Comparison of ENCODE assay signal across 12 mouse cellular contexts in the genomic region with DNA sequence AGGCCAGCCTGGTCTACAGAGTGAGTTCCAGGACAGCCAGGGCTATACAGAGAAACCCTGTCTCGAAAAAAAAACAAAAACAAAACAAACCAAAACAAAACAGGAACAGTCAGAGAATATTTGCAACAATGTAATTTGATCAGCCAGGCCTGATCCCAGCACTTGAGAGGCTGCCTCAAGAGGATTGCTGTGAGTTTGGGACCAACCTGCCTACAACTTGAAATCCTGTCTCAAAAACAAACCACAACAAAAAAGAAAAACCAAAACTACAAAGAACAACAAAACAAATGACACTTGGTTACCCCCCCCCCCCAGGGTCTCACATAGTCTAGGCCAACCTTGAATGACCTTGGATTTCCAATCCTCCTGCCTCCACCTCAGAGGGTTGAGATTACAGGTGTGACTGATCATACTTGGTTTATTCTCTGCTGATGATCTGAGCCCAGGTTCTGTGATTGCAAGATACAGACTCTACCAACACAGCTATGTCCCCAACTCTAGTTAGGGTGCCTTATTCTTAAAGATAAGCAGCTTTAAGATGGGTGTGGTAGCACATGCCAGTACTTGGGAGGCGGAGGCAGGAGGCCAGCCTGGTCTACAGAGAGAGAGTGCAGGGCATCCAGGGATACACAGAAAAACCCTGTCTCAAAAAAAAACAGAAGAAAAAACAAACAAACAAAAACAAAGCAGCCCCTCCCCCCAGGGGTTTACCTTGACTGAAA. TPM values are rescaled to one million over a fixed set of nuclear protein-coding genes. Genes with fewer than 3 reads are reported as not detected.
DNase-seq lines count a peak whose midpoint lies in the region; ATAC-seq and TF ChIP-seq lines count a peak whose summit lies in the region.
"Had no signal": no experiment of that assay in that cellular context is flagged by ENCODE, and none has a peak within 500 bp of the region (broad histone marks: within the 10 kb centered on the region; RNA-seq: fewer than 3 reads in every experiment).

No protein-coding gene starts in this region.

- DNase-seq in heart, embryonic 10.5 days (ENCODE audit: low spot score), result no peak
- DNase-seq in A20 (ENCODE audit: low read depth, low spot score), result peak; percentile 45
- DNase-seq in right cerebral cortex, postnatal 36 days (ENCODE audit: low spot score in 2 of 2), result no peak
- no peak for DNase-seq in adrenal gland, postnatal 36 days
- no peak for DNase-seq in MN1 (ENCODE audit: low spot score)
- DNase-seq: cerebellum, adult 11 months; right cerebral cortex, postnatal 4 days had no signal

- H3K36me3 ChIP-seq in heart, embryonic 16.5 days (ENCODE audit: control insufficient read depth, insufficient read depth), result no peaks in the 10 kb centered on the region
- no peaks in the 10 kb centered on the region for H3K36me3 ChIP-seq in heart, embryonic 10.5 days
- no peaks in the 10 kb centered on the region for H3K36me3 ChIP-seq in liver, embryonic 15.5 days (replicated peaks)
- H3K36me3 ChIP-seq: limb, embryonic 13.5 days had no signal

- TF ChIP-seq CTCF in bone marrow macrophage, adult 2 months (IDR thresholded peaks at IDR 0.05; ENCODE audit: low read depth, low read length), result no peak

- no peak for ATAC-seq in heart, embryonic 16.5 days (replicated peaks; ENCODE audit: extremely low read depth, insufficient read depth, low FRiP score)
- peak; percentile 45 for ATAC-seq in liver, embryonic 15.5 days (ENCODE audit: insufficient read depth)
- ATAC-seq: forebrain, embryonic 16.5 days had no signal

- no peak overlapping the region for H3K4me2 ChIP-seq in heart, embryonic 16.5 days (ENCODE audit: low read depth, low read length)
- no peak overlapping the region for H3K4me2 ChIP-seq in liver, embryonic 15.5 days
- H3K4me2 ChIP-seq: limb, embryonic 13.5 days had no signal

- WGBS in heart, embryonic 16.5 days, result 80% methylated on average over 2 of the region's 2 CpGs
- WGBS in heart, embryonic 10.5 days, result 66% methylated on average over 2 of the region's 2 CpGs
- WGBS in liver, embryonic 15.5 days (ENCODE audit: insufficient replicate concordance), result 22% methylated on average over 2 of the region's 2 CpGs

- H3K9ac ChIP-seq in heart, embryonic 16.5 days (ENCODE audit: low read length), result no peak overlapping the region
- no peak overlapping the region for H3K9ac ChIP-seq in liver, embryonic 15.5 days
- H3K9ac ChIP-seq: limb, embryonic 13.5 days had no signal

- H3K27ac ChIP-seq in heart, embryonic 16.5 days (ENCODE audit: low read length), result peak overlapping the region; percentile 74
- H3K27ac ChIP-seq in heart, embryonic 10.5 days, result no peak overlapping the region
- peak overlapping the region; percentile 33 for H3K27ac ChIP-seq in bone marrow macrophage, adult 2 months (ENCODE audit: insufficient read depth, low read depth, low read length)
- H3K27ac ChIP-seq in liver, embryonic 15.5 days (replicated peaks), result no peak overlapping the region
- H3K27ac ChIP-seq: limb, embryonic 13.5 days had no signal

- no peak for TF ChIP-seq POLR2A in bone marrow macrophage, adult 2 months (IDR thresholded peaks at IDR 0.05; ENCODE audit: borderline replicate concordance, low read depth, low read length)

- H3K4me3 ChIP-seq in heart, embryonic 16.5 days (ENCODE audit: low read length), result no peak overlapping the region
- H3K4me3 ChIP-seq in heart, embryonic 10.5 days, result no peak overlapping the region
- no peak overlapping the region for H3K4me3 ChIP-seq in bone marrow macrophage, adult 2 months (ENCODE audit: insufficient read depth, low read length)
- H3K4me3 ChIP-seq in liver, embryonic 15.5 days (replicated peaks), result no peak overlapping the region
- H3K4me3 ChIP-seq: limb, embryonic 13.5 days had no signal

- peaks cover 7% of the 10 kb centered on the region for H3K4me1 ChIP-seq in heart, embryonic 16.5 days (ENCODE audit: control insufficient read depth, insufficient read depth, low read length)
- H3K4me1 ChIP-seq in heart, embryonic 10.5 days, result peaks cover 15% of the 10 kb centered on the region
- peaks cover 15% of the 10 kb centered on the region for H3K4me1 ChIP-seq in bone marrow macrophage, adult 2 months (ENCODE audit: control insufficient read depth, insufficient read depth, low read length)
- H3K4me1 ChIP-seq in liver, embryonic 15.5 days (replicated peaks), result peaks cover 39% of the 10 kb centered on the region

- H3K9me3 ChIP-seq in heart, embryonic 16.5 days (replicated peaks; ENCODE audit: control insufficient read depth, low read length), result no peaks in the 10 kb centered on the region
- H3K9me3 ChIP-seq in heart, embryonic 10.5 days, result no peaks in the 10 kb centered on the region
- no peaks in the 10 kb centered on the region for H3K9me3 ChIP-seq in liver, embryonic 15.5 days (replicated peaks)
- H3K9me3 ChIP-seq: limb, embryonic 13.5 days had no signal

- no peaks in the 10 kb centered on the region for H3K27me3 ChIP-seq in heart, embryonic 16.5 days (ENCODE audit: control insufficient read depth, insufficient read depth, low read length)
- H3K27me3 ChIP-seq in heart, embryonic 10.5 days (ENCODE audit: insufficient read depth, poor library complexity, severe bottlenecking), result peaks cover 5% of the 10 kb centered on the region; the same call in 1 of the 2 replicates
- peaks cover 11% of the 10 kb centered on the region; the same call in 1 of the 2 replicates for H3K27me3 ChIP-seq in liver, embryonic 15.5 days

RNA-seq across cellular contexts. Expression of a gene that starts 18.5 kb away (rescaled TPM):
- 69.5 and 92.6 TPM in 2 replicates for polyA plus RNA-seq in heart, embryonic 16.5 days (2015; fragmentation: Nextera tagmentation; extraction: Ambion mirVana)
- polyA plus RNA-seq in heart, embryonic 10.5 days (2016; fragmentation: Nextera tagmentation; extraction: Ambion mirVana), result 126 and 128 TPM in 2 replicates
- 52.1 and 54.3 TPM in 2 replicates for polyA plus RNA-seq in bone marrow macrophage, adult 2 months (2012; ENCODE audit: insufficient read depth, insufficient read length, missing spikeins)
- 250 and 253 TPM in 2 replicates for polyA plus RNA-seq in liver, embryonic 15.5 days (2015; fragmentation: Nextera tagmentation; extraction: Ambion mirVana)
- total RNA-seq in adrenal gland, postnatal 36 days (2021), result 10 to 100 TPM; 20.5 to 22.7 TPM

Comparison
In these comparisons a context has a peak if more than half of its experiments do, and no peak if none do; other contexts are left out.
1. H3K27ac ChIP-seq: peak in heart, embryonic 16.5 days (single experiment) and bone marrow macrophage, adult 2 months (single experiment); none in heart, embryonic 10.5 days (single experiment) and liver, embryonic 15.5 days (single experiment).